Mouse (Mus musculus) lung, embryonic 16.5 days (tissue): ENCODE measurements around the gene Olfr1058. TPM values are rescaled to one million over a fixed set of nuclear protein-coding genes. Genes with fewer than 3 reads are reported as not detected.
"Not testable (repeated sequence)": the region's sequence is repeated elsewhere in the genome, so short reads cannot be mapped to it uniquely, and the experiment has no call there.

Experiments
- ATAC-seq: fragments of 200-750 bp; cut with Nextera tagmentation; 2 replicates; pipeline ENCODE4 v1.8.0; 2017; ENCODE audit warnings: low read depth, mild to moderate bottlenecking, moderate library complexity
- H3K27ac ChIP-seq: fragments of 300-500 bp; sonication (generic); 2 replicates; pipeline ENCODE4 v1.5.1; 2014; ENCODE audit warnings: mild to moderate bottlenecking, control low read depth, low read length
- H3K27me3 ChIP-seq: fragments of 300-500 bp; sonication (generic); 2 replicates; pipeline ENCODE4 v1.6.1; 2014; ENCODE audit warnings: low read depth, low read length, mixed read lengths; ENCODE audit not compliant: control insufficient read depth, insufficient read depth
- H3K36me3 ChIP-seq: fragments of 300-500 bp; sonication (generic); 2 replicates; pipeline ENCODE4 v1.6.1; 2014; ENCODE audit warnings: low read length; ENCODE audit not compliant: control insufficient read depth, insufficient read depth
- H3K4me1 ChIP-seq: fragments of 300-500 bp; sonication (generic); replicated peaks from 2 replicates; pipeline ENCODE4 v1.6.1; 2014; ENCODE audit warnings: low read length, mixed read lengths; ENCODE audit not compliant: control insufficient read depth, insufficient read depth
- H3K4me2 ChIP-seq: fragments of 300-500 bp; sonication (generic); 2 replicates; pipeline ENCODE4 v1.6.1; 2014; ENCODE audit warnings: low read depth, low read length, control low read depth
- H3K4me3 ChIP-seq: fragments of 300-500 bp; sonication (generic); 2 replicates; pipeline ENCODE4 v1.5.1; 2014; ENCODE audit warnings: mild to moderate bottlenecking, low read length, control low read depth
- H3K9ac ChIP-seq: fragments of 300-500 bp; sonication (generic); 2 replicates; pipeline ENCODE4 v1.6.1; 2014; ENCODE audit warnings: low read length, control low read depth
- H3K9me3 ChIP-seq: fragments of 300-500 bp; sonication (generic); 2 replicates; pipeline ENCODE4 v1.6.1; 2016; ENCODE audit warnings: low read length; ENCODE audit not compliant: control insufficient read depth
- WGBS: fragments of 180-500 bp; shearing (Covaris S2); extraction: QIAGEN DNeasy Blood & Tissue Kit; methylation state at CpG from one replicate; pipeline ENCODE4 v1.1.7; 2014; 5-methylcytosine and 5-hydroxymethylcytosine counted together
- polyA plus RNA-seq: library from polyadenylated mRNA; unstranded; fragments of >200 nt; fragmentation: Nextera tagmentation; extraction: Ambion mirVana; gene quantifications from 2 replicates; pipeline ENCODE4 v1.2.1, GENCODE M21; 2015

Olfr1058 gene
- polyA plus RNA-seq = not detected in 2 replicates

DNA sequence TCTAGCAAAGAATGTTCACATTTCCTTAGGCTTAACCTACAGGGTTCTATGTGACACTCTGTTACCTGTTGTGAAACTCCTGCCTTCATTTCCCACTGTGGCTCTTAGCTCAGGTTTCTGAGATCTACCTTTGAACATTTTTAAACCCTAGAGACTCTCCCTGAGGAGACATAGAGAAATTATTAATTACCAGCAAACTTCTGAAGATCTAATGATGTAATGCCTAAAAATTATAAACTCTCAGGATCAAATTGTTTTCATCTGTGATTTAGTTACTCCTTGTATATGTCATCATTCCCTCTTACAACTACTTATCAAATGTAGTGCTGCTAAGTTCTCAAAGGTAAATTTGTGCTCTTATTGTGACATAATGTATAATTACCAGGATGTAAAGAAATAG lies at the start of gene Olfr1058:
Gene Olfr1058 (minus strand): TSS at position 101 of the 400 bp plus-strand sequence.
- not testable (repeated sequence) for H3K9ac ChIP-seq, H3K36me3 ChIP-seq, H3K27me3 ChIP-seq, H3K4me1 ChIP-seq, H3K4me2 ChIP-seq, H3K4me3 ChIP-seq, ATAC-seq, H3K9me3 ChIP-seq, H3K27ac ChIP-seq

DNA sequence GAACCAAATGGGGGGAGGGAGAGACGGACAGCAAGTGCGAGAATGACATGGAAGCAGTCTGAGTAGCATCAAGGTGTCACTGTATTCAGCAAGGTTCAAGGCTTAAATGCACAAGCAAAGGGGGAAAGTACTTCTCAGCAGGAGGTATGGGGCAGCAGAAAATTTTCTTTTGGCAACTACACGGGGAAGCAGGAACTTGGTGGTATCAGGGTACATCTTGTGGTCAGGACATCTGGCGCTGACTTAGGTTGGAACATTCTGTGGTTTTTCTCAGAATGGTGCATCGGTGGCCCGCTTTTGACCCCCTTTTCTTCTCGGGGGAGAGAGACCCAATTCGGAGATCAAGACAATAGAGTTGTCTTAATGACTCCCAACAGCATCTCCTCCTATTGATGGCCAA lies 40.1 kb upstream of the Olfr1058 start:
- not testable (repeated sequence) for H3K9me3 ChIP-seq, ATAC-seq, H3K27ac ChIP-seq, H3K4me1 ChIP-seq, H3K4me3 ChIP-seq, H3K9ac ChIP-seq, H3K27me3 ChIP-seq, H3K36me3 ChIP-seq, H3K4me2 ChIP-seq
- 90% methylated on average over 8 of the region's 8 CpGs for WGBS

DNA sequence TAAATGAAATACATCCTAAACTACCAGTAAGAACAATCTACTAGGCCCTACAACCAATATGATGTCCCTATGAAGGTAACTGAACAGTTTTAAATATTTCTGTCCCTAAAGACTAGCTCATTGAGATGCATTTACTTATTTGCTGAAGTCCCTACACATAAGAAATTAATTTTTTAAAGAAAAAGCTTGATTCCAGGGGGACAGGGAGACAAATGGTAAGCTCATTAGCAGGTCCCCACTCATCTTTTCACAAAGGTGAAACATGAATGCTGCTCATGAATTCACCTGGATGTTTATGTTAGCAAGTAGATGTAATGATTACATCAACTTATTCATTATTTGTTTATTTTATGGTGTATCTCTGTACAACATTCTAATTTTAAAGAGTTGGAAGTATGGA lies 38.3 kb upstream of the Olfr1058 start, which contains the start of gene Olfr1062:
Gene Olfr1062 (minus strand): TSS at position 101 of the 400 bp plus-strand sequence.
- not testable (repeated sequence) for H3K27ac ChIP-seq, H3K4me2 ChIP-seq, H3K36me3 ChIP-seq, H3K9ac ChIP-seq, H3K9me3 ChIP-seq, H3K4me1 ChIP-seq, ATAC-seq, H3K27me3 ChIP-seq, H3K4me3 ChIP-seq

- Histone ChIP-seq H3K36me3 (no peaks in the 10 kb centered on the region), H3K27me3 (no peaks in the 10 kb centered on the region), H3K9ac (no peak within 1 kb of the TSS), H3K27ac (no peak within 1 kb of the TSS), H3K9me3 (no peaks in the 10 kb centered on the region), H3K4me1 (no peaks in the 10 kb centered on the region), H3K4me3 (no peak within 1 kb of the TSS), H3K4me2 (no peak within 1 kb of the TSS)
- no peak for ATAC-seq
- WGBS = 64% methylated on average over 1 of the region's 1 CpGs
Observed at GRCm38 (mm10) chr2:86413950-86414349, 25.6 kb upstream of the Olfr1058 start, which contains the start of gene Olfr1061. Gene Olfr1061 (minus strand): TSS chr2:86414050.

DNA sequence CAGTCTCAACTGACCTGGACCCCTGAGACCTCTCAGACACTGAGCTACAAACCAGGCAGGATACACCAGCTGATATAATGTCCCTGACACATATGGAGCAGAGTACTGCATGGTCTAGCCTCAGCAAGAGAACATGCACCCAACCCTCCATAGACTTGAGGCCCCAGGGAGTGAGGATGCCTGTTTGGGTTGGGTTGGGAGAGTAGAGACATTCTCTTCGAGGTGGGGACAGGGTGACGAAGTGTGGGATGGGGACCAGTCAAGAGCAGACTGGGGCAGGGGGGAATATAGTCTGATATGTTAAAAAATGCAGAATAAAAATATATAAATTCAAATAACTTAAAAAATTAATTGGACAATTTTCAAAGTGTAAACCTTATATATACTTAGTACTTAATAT lies 6.8 kb upstream of the Olfr1058 start:
- Histone ChIP-seq H3K4me3 (no peak overlapping the region), H3K27ac (no peak overlapping the region), H3K9ac (no peak overlapping the region), H3K27me3 (no peaks in the 10 kb centered on the region), H3K4me1 (no peaks in the 10 kb centered on the region), H3K4me2 (no peak overlapping the region), H3K36me3 (no peaks in the 10 kb centered on the region), H3K9me3 (no peaks in the 10 kb centered on the region)
- no peak for ATAC-seq
- WGBS = 78% methylated on average over 2 of the region's 2 CpGs

GRCm38 (mm10) chr2:86378293-86378692 lies 10.1 kb downstream of the Olfr1058 start, which contains the start of gene Olfr1057:
Gene Olfr1057 (minus strand): TSS chr2:86378393.
- no peaks in the 10 kb centered on the region for H3K4me1 ChIP-seq
- H3K27me3 ChIP-seq = no peaks in the 10 kb centered on the region
- H3K4me2 ChIP-seq = no peak within 1 kb of the TSS
- H3K9ac ChIP-seq = no peak within 1 kb of the TSS
- no peak within 1 kb of the TSS for H3K27ac ChIP-seq
- no peaks in the 10 kb centered on the region for H3K9me3 ChIP-seq
- H3K36me3 ChIP-seq = no peaks in the 10 kb centered on the region
- ATAC-seq = no peak
- no peak within 1 kb of the TSS for H3K4me3 ChIP-seq

DNA sequence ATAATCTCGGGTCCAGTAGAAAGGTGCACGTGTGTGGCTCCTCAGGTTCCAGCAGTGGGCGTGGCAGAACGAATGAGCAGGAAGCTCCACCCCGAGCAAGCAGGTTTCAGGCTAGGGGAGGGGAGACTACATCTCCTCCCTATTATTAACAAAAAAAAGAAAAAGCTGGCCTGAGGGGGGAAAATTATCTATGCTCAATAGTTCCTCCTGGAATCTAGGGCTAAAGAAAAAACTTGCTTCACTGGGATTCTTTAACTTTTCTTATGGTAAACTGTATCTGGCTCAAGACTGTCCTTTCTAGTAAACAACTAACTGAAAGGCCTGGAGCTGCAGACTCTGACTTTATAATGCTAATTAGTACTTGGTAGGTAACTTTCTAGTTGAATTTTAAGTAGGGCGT lies 22.0 kb downstream of the Olfr1058 start:
- H3K27me3 ChIP-seq, H3K9me3 ChIP-seq, H3K36me3 ChIP-seq, H3K27ac ChIP-seq, ATAC-seq, H3K4me1 ChIP-seq, H3K4me3 ChIP-seq, H3K9ac ChIP-seq, H3K4me2 ChIP-seq: not testable (repeated sequence)
- WGBS = 83% methylated on average over 1 of the region's 6 CpGs

DNA sequence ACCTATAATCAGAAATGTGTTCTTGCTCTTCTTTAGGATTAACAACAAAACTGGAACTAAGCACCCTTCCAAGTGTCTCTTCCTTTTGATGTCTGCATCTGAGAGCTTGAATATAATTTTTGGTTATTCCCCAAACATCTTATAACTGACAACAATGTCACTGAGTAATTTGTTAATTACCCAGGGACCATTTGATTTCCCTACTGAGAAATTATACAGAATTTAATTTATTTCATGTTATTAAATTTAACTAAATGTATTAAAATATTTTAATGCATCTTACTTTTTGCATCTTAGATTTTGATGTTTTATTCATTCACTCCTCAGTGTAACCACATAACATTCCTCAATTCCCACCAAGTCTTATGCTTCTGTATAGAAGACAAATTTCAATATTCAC lies 26.0 kb downstream of the Olfr1058 start, which contains the start of gene Olfr1056:
Gene Olfr1056 (minus strand): TSS at position 101 of the 400 bp plus-strand sequence.
- ATAC-seq = no peak
- H3K36me3 ChIP-seq = no peaks in the 10 kb centered on the region

DNA sequence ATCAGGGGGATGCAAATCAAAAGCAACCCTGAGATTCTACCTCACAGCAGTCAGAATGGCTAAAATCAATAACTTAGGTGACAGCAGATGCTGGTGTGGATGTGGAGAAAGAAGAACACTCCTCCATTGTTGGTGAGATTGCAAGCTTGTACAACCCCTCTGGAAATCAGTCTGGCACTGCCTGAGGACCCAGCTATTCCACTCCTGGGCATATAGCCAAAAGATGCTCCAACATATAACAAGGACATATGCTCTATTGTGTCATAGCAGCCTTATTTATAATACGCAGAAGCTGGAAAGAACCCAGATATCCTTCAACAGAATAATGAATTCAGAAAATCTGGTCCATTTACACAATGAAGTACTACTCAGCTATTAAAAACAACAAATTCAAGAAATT lies 36.6 kb downstream of the Olfr1058 start:
- H3K4me3 ChIP-seq, ATAC-seq, H3K9me3 ChIP-seq, H3K36me3 ChIP-seq, H3K4me1 ChIP-seq, H3K4me2 ChIP-seq, H3K27me3 ChIP-seq, H3K27ac ChIP-seq, H3K9ac ChIP-seq: not testable (repeated sequence)
- 81% methylated on average over 1 of the region's 1 CpGs for WGBS

More for the DNA sequence above, 26.0 kb downstream of the Olfr1058 start, which contains the start of gene Olfr1056:
- H3K9ac ChIP-seq = no peak within 1 kb of the TSS
- no peak within 1 kb of the TSS for H3K4me2 ChIP-seq
- no peaks in the 10 kb centered on the region for H3K27me3 ChIP-seq
- no peaks in the 10 kb centered on the region for H3K4me1 ChIP-seq
- no peak within 1 kb of the TSS for H3K27ac ChIP-seq
- H3K4me3 ChIP-seq = no peak within 1 kb of the TSS
- no peaks in the 10 kb centered on the region for H3K9me3 ChIP-seq

GRCm38 (mm10) chr2:86350184-86350583 lies 38.2 kb downstream of the Olfr1058 start, which contains the start of gene Olfr1055:
Gene Olfr1055 (minus strand): TSS chr2:86350284.
- H3K9ac ChIP-seq = no peak within 1 kb of the TSS

More at GRCm38 (mm10) chr2:86350184-86350583, 38.2 kb downstream of the Olfr1058 start, which contains the start of gene Olfr1055:
- H3K27ac ChIP-seq = no peak within 1 kb of the TSS
- 82% methylated on average over 5 of the region's 5 CpGs for WGBS
- H3K36me3 ChIP-seq = no peaks in the 10 kb centered on the region
- no peaks in the 10 kb centered on the region for H3K9me3 ChIP-seq
- H3K4me3 ChIP-seq = no peak within 1 kb of the TSS
- H3K4me2 ChIP-seq = no peak within 1 kb of the TSS
- H3K4me1 ChIP-seq = no peaks in the 10 kb centered on the region
- H3K27me3 ChIP-seq = no peaks in the 10 kb centered on the region
- no peak for ATAC-seq
